In genomic region chr13:104289176-104289575, GRCm38 (mm10) we compare ENCODE assay signal across 8 mouse cellular contexts. TPM values are rescaled to one million over a fixed set of nuclear protein-coding genes. Genes with fewer than 3 reads are reported as not detected.
A peak's percentile ranks its signal among the peaks of the same experiment; 100 is the strongest.
DNase-seq lines count a peak whose midpoint lies in the region; ATAC-seq and TF ChIP-seq lines count a peak whose summit lies in the region.

No protein-coding gene starts in this region.

- no peaks in the 10 kb centered on the region for H3K36me3 ChIP-seq in intestine, embryonic 14.5 days (ENCODE audit: control insufficient read depth, insufficient read depth, low read length)
- no peaks in the 10 kb centered on the region for H3K36me3 ChIP-seq in intestine, embryonic 15.5 days
- H3K36me3 ChIP-seq in limb, embryonic 11.5 days (ENCODE audit: control insufficient read depth, insufficient read depth, low read length): no peaks in the 10 kb centered on the region

- no peak for DNase-seq in intestine, embryonic 14.5 days (ENCODE audit: low spot score)
- DNase-seq in B cell, adult 2 months: peak; percentile 13 to 21
- peak; percentile 22 for DNase-seq in brain, embryonic 14.5 days (ENCODE audit: low read depth)
- DNase-seq in limb, embryonic 11.5 days (ENCODE audit: low spot score): no peak
- DNase-seq in gastrocnemius, postnatal 10 days: no peak
- DNase-seq in yolk sac, embryonic 10.5 days (ENCODE audit: low spot score): no peak
- DNase-seq in left cerebral cortex, postnatal 10 days (ENCODE audit: extremely low spot score in 1 of 2, low spot score in 2 of 2): no peak

- ATAC-seq in intestine, embryonic 14.5 days (replicated peaks; ENCODE audit: low FRiP score, low TSS enrichment, low read depth): no peak
- no peak for ATAC-seq in intestine, embryonic 15.5 days
- ATAC-seq in limb, embryonic 11.5 days (ENCODE audit: insufficient number of reproducible peaks, low FRiP score, low TSS enrichment, low read depth): no peak

- peak overlapping the region; percentile 60 for H3K4me2 ChIP-seq in intestine, embryonic 14.5 days (ENCODE audit: low read length)
- H3K4me2 ChIP-seq in intestine, embryonic 15.5 days (replicated peaks): no peak overlapping the region
- H3K4me2 ChIP-seq in limb, embryonic 11.5 days (ENCODE audit: low read depth, severe bottlenecking): peak overlapping the region; percentile 10; the same call in 1 of the 2 replicates

- no peak for TF ChIP-seq CTCF in brain, embryonic 14.5 days (IDR thresholded peaks at IDR 0.05; ENCODE audit: borderline replicate concordance, extremely low read depth, insufficient read depth, insufficient read length)

- intact Hi-C loops in left cerebral cortex, postnatal 10 days (cut with DNase I): loop anchor here (5.0 kb wide), 1 partner anchor 648 kb away; no protein-coding TSS in a partner anchor

- no peaks in the 10 kb centered on the region for H3K9me3 ChIP-seq in intestine, embryonic 14.5 days (ENCODE audit: control insufficient read depth, low read length)
- H3K9me3 ChIP-seq in intestine, embryonic 15.5 days: no peaks in the 10 kb centered on the region
- no peaks in the 10 kb centered on the region for H3K9me3 ChIP-seq in limb, embryonic 11.5 days (ENCODE audit: control insufficient read depth, low read length)

- no peak overlapping the region for H3K27ac ChIP-seq in intestine, embryonic 14.5 days (ENCODE audit: low read depth)
- H3K27ac ChIP-seq in intestine, embryonic 15.5 days: no peak overlapping the region
- no peak overlapping the region for H3K27ac ChIP-seq in limb, embryonic 11.5 days (replicated peaks; ENCODE audit: low read depth, low read length)

- TF ChIP-seq POLR2A in brain, embryonic 14.5 days (IDR thresholded peaks at IDR 0.05; ENCODE audit: borderline replicate concordance, extremely low read depth, insufficient read depth, insufficient read length, poor library complexity, severe bottlenecking): no peak

- no peaks in the 10 kb centered on the region for H3K27me3 ChIP-seq in intestine, embryonic 14.5 days (replicated peaks; ENCODE audit: control insufficient read depth, insufficient read depth, low read length)
- H3K27me3 ChIP-seq in intestine, embryonic 15.5 days (replicated peaks): no peaks in the 10 kb centered on the region
- H3K27me3 ChIP-seq in limb, embryonic 11.5 days (ENCODE audit: control insufficient read depth, insufficient read depth, low read length): no peaks in the 10 kb centered on the region

- H3K4me3 ChIP-seq in intestine, embryonic 14.5 days (ENCODE audit: low read depth, low read length): peak overlapping the region; percentile 35
- no peak overlapping the region for H3K4me3 ChIP-seq in intestine, embryonic 15.5 days (replicated peaks)
- no peak overlapping the region for H3K4me3 ChIP-seq in limb, embryonic 11.5 days (ENCODE audit: low read depth, low read length)

- H3K9ac ChIP-seq in intestine, embryonic 14.5 days (ENCODE audit: low read length): no peak overlapping the region
- no peak overlapping the region for H3K9ac ChIP-seq in intestine, embryonic 15.5 days
- no peak overlapping the region for H3K9ac ChIP-seq in limb, embryonic 11.5 days (ENCODE audit: low read length)

- no peaks in the 10 kb centered on the region for H3K4me1 ChIP-seq in intestine, embryonic 14.5 days (replicated peaks; ENCODE audit: control insufficient read depth, insufficient read depth, low read length)
- H3K4me1 ChIP-seq in intestine, embryonic 15.5 days (replicated peaks): no peaks in the 10 kb centered on the region
- H3K4me1 ChIP-seq in limb, embryonic 11.5 days (ENCODE audit: control insufficient read depth, insufficient read depth, low read length): no peaks in the 10 kb centered on the region

RNA-seq across cellular contexts. Expression of gene Adamts6, which starts 1.5 kb away (rescaled TPM):
- polyA plus RNA-seq in intestine, embryonic 14.5 days (2014; fragmentation: Nextera tagmentation; extraction: Ambion mirVana): 4.4 and 4.5 TPM in 2 replicates
- 1.7 and 2.1 TPM in 2 replicates for polyA plus RNA-seq in intestine, embryonic 15.5 days (2015; fragmentation: Nextera tagmentation; extraction: Ambion mirVana)
- 5.5 TPM in 2 replicates for polyA plus RNA-seq in brain, embryonic 14.5 days (2012; rRNA removed)
- polyA plus RNA-seq in limb, embryonic 11.5 days (2014; fragmentation: Nextera tagmentation; extraction: Ambion mirVana): 3.2 and 3.8 TPM in 2 replicates
- total RNA-seq in gastrocnemius, postnatal 10 days (2021): 1 to 10 TPM; 1.1 to 1.9 TPM
- total RNA-seq in left cerebral cortex, postnatal 10 days (2021): 1 to 10 TPM; 2.7 to 4.3 TPM

Comparison
In these comparisons a context has a peak if more than half of its experiments do, and no peak if none do; other contexts are left out.
1. DNase-seq: peak in B cell, adult 2 months (2 of 2) and brain, embryonic 14.5 days (single experiment); none in intestine, embryonic 14.5 days (single experiment), limb, embryonic 11.5 days (single experiment), gastrocnemius, postnatal 10 days (single experiment), yolk sac, embryonic 10.5 days (single experiment) and left cerebral cortex, postnatal 10 days (0 of 2).